Mouse (Mus musculus): ENCODE data around the gene Gm5447. TPM values are rescaled to one million over a fixed set of nuclear protein-coding genes. Genes with fewer than 3 reads are reported as not detected.

Gm5447 gene
- polyA plus RNA-seq (2012; rRNA removed) = 0.08 TPM in 1 of 2 replicates, not detected in the other

GRCm38 (mm10) chr13:30973501-30974246, at the start of gene Gm5447, which contains the start of gene Exoc2:
TSS of gene Gm5447 (plus strand) at chr13:30974204.
TSS of gene Exoc2 (minus strand) at chr13:30974093.
- peak; percentile 31 to 84 for DNase-seq (ENCODE audit: extremely low spot score in 1 of 2, low spot score in 1 of 2)

DNA sequence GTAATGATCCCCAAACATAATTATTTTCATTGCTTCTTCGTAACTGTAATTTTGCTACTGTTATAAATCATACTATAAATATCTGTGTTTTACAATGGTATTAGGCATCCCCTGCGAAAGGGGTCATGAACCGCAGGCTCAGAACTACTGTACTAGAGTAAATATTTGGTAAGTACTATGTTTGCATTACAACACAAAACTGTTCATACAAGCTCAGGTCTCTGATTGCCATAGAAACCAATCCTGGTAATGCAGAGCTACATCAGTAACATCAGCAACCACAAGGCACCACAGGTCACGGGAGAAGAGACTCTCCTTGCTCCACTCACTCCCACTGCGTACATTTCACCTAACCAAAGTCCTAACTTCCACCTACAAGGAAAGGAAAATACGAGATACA, 49.7 kb upstream of the Gm5447 start:
- no peak for DNase-seq (ENCODE audit: extremely low spot score in 1 of 2, low spot score in 1 of 2)

DNA sequence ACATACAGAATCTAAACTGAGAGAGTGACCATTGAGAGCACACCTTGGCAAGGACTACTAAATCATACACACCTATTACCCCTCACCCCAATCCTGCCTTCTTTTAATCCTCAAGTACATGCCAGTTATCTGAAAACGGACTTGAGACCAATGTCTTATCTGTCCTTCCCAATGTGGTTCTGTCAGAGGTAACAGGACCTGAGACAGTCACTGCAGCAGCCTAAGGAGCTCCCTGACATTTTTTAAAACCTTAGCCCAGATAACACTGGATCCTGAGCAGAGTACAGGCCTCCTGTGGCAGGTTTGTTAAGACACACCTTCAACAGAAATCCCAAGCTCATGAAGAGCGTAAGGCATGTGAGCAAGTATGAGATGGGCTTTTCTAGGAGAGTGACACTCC, 44.9 kb upstream of the Gm5447 start:
- DNase-seq (ENCODE audit: extremely low spot score in 1 of 2, low spot score in 1 of 2) = no peak

DNA sequence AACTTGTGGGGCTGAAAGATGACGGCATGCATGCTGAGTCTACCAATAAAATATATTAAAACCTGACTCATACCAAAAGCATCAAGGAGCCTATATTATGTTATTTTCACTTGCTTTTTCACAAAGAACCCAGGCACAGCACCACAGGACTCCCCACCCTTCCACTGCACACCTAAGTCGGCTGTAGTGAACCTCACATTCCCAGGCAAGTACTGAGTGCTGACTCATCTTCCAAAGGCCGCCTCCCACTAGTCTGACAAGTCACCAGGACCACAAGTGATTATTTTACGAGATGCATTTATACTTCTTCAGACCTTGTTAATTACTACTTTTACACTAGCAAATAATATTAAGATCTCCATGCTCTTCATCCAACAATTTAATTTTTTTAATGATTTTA, 42.4 kb upstream of the Gm5447 start:
- DNase-seq (ENCODE audit: extremely low spot score in 1 of 2, low spot score in 1 of 2) = no peak

DNA sequence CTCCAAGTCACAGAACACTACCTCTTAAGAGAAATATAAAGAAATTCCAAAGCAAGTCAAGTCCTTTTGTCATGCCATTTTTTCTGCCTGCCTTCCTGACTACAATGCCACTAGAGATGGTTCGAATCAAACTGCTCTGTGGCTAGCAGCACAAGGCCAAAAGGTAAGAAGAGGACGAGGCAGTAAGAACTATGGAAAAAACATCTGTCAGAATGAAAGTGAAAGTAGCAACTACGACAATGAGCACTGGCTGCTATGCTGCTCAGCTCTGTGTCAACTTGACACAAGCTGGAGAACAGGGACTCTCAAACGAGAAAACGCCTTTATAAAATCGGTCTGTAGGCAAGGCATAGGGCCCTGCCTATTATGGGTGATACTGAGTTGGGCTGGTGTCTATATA, 41.0 kb upstream of the Gm5447 start:
- no peak for DNase-seq (ENCODE audit: extremely low spot score in 1 of 2, low spot score in 1 of 2)

DNA sequence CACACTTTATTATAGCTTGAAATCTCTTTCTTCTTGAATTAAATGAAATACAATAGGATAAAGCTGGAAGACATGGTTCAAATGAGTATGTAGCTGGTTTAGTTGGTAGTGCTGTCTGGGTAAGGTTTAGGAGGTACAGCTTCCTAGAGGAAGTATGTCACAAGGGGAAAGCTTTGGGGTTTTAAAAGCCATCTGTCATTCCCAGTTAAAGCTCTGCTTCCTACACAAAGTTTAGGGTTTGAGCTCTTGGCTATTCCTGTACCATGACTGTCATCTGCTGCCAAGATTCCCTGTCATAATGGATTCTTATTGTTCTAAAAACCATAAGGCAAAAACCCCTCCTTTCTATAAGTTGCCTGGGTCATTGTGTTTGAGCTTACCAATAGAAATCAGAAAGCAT, 28.2 kb upstream of the Gm5447 start:
- no peak for DNase-seq (ENCODE audit: extremely low spot score in 1 of 2, low spot score in 1 of 2)

GRCm38 (mm10) chr13:30947129-30947528, 26.9 kb upstream of the Gm5447 start:
- DNase-seq (ENCODE audit: extremely low spot score in 1 of 2, low spot score in 1 of 2) = no peak

DNA sequence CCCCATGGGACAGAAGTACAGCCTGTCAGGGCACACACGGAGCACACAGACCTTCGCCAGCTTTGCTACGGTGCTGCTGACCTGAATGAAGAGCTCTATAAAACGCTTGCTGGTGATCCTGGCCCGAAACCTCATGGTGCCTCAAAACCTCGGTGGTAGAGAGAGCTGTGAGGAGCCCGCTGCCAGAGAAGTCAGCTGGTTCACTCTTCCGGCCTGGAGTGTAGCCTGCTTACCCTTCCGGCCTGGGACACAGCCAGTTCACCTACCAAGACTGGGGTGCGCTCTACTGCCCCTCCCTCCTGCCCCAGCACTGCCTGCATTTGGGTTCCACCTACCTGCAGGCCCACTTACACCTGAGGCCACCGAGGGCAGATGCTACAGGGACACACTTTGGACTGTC, 26.5 kb upstream of the Gm5447 start, which contains the start of gene Hus1b:
Hus1b (minus strand) TSS at position 220 of the 400 bp plus-strand sequence.
- no peak for DNase-seq (ENCODE audit: extremely low spot score in 1 of 2, low spot score in 1 of 2)

DNA sequence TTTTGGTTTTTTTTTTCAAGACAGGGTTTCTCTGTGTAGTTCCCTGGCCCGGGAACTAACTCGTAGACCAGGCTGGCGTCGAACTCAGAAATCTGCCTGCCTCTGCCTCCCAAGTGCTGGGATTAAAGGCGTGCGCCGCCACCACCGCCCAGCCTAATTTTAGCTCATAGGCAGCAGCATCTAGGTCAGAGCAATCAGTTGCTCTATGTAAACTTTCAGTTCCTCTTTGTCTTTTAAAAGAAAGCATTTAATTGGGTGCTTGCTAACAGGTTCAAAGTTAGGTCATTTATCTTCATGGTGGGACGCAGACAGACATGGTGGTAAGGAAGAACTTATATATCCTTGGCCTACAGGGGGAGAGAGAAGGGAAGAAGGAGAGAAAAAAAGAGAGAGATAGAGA, 24.8 kb upstream of the Gm5447 start:
- no peak for DNase-seq (ENCODE audit: extremely low spot score in 1 of 2, low spot score in 1 of 2)

DNA sequence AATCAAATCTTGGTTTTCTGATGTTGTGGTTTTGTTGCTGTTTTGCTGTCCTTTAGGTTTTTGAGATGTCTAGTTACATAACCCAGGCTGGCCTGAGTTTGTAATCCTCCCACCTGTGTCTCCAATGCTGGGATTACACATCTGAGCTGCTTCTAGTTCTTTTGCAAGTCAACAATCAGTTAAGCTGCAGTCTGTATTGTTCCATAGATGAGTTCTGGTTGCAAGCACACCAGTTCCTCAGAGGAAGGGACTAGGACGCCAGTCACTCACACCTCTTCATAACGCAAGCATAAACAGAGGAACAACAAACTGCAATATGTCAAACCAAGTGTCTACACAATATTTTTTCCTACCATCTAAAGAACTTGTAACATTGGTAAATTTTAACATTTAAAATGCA, 22.0 kb upstream of the Gm5447 start:
- no peak for DNase-seq (ENCODE audit: extremely low spot score in 1 of 2, low spot score in 1 of 2)

DNA sequence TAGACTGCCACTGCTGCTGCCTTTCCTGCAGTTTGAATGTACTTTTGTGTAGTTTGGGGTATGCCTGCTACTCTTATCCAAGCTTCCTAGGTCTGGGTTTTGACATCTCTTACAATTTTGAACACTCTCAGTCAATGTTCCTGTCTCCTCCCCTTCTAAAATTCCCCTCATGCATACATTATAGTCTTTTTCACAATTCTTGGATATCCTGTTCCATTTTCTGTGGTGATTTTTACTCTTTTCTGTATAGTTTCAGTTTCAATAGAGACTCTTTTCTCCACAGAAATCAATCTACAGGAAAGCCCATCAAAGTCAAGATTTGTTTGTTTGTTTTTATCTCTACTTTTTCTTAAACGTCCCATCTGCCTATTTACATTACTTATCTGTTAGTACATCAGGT, 20.4 kb upstream of the Gm5447 start:
- no peak for DNase-seq (ENCODE audit: extremely low spot score in 1 of 2, low spot score in 1 of 2)

- no peak for DNase-seq (ENCODE audit: extremely low spot score in 1 of 2, low spot score in 1 of 2)
Measured at GRCm38 (mm10) chr13:30960714-30961113, 13.3 kb upstream of the Gm5447 start.

DNA sequence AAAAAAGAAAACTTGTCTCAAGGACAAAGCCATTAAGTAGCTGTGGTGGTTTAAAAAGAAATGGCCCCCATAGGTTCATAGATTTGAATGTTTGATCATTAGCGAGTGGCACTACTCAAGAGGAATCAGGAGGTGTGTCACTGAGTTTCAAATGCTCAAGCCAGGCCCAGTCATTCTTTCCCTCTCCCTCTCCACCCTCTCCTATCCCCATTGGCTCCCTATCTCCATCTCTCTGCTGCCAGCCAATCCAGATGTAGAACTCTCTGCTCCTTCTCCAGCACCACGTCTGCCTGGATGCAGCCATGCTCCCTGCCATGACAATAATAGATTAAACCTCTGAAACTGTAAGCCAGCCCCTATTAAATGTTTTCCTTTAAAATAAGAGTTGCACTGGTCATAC, 12.1 kb upstream of the Gm5447 start:
- no peak for DNase-seq (ENCODE audit: extremely low spot score in 1 of 2, low spot score in 1 of 2)

DNA sequence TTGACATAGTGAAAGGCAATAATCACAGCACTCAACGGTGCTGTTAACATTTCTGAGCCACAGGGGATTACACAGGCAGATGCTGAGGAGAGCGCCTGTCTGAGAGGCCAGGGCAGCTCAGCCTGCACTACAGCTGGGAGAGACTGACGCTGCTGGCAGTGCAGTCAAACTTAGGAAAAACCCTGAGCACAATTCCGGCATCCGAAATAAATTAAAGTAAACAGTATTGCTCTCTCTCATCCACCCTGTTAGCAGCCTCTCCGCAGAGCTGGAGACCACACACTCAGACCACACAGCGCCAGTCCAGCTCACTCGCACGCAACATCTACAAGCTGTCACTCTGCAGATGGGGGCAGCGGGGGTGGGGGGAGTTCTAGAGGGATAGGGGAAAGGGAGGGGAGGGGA, 7.5 kb upstream of the Gm5447 start:
- no peak for DNase-seq (ENCODE audit: extremely low spot score in 1 of 2, low spot score in 1 of 2)

DNA sequence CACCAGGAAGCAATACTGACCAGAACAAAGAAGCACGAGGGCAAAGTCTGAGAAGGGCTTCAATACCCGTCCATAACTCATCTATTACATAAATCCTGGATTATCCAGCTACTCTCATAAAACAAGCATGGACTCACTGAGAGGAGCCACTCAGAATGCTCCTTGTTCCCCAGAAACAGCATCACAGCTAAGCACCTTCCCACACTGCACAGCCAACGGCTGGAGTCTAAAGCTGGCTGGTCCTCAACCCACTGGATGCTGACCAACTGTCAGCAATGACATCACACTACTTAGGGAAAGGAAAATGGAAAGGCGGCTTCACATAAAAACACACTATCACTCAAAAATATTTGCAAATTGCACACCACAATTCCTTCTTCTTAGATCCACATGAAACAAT, 5.7 kb upstream of the Gm5447 start:
- DNase-seq (ENCODE audit: extremely low spot score in 1 of 2, low spot score in 1 of 2) = peak in 1 of 2 experiments; percentile 32

- no peak for DNase-seq (ENCODE audit: extremely low spot score in 1 of 2, low spot score in 1 of 2)
Measured at GRCm38 (mm10) chr13:30971047-30971446, 3.0 kb upstream of the Gm5447 start.

GRCm38 (mm10) chr13:30972102-30972501, 1.9 kb upstream of the Gm5447 start:
- no peak for DNase-seq (ENCODE audit: extremely low spot score in 1 of 2, low spot score in 1 of 2)

- no peak for DNase-seq (ENCODE audit: extremely low spot score in 1 of 2, low spot score in 1 of 2)
Measured at GRCm38 (mm10) chr13:30974247-30974630, 235 bp downstream of the Gm5447 start.

GRCm38 (mm10) chr13:30976536-30977084, 2.6 kb downstream of the Gm5447 start:
- DNase-seq (ENCODE audit: extremely low spot score in 1 of 2, low spot score in 1 of 2) = no peak

- peak; percentile 37 to 51 for DNase-seq (ENCODE audit: extremely low spot score in 1 of 2, low spot score in 1 of 2)
Measured at GRCm38 (mm10) chr13:30978224-30978623, 4.2 kb downstream of the Gm5447 start.

DNA sequence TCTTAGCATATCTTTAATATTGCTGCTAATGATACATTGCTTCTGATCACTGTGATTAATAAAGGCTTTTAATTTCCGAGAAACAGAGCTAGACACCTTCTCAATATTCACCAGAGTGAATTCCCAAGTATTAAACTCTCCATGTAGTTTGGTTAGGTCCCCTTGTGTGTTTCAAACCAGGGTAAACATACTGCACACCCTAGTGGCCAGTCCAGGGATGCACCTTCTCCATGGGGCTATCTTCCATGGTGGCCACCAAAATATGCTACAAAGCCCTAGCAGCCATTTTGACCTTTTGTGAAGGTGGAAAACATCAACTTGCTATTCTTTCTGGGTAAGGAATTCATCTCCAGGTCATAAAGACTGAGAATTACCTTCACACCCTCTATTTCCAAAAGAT, 7.7 kb downstream of the Gm5447 start:
- peak in 1 of 2 experiments; percentile 36 for DNase-seq (ENCODE audit: extremely low spot score in 1 of 2, low spot score in 1 of 2)

GRCm38 (mm10) chr13:30985275-30985597, 11.2 kb downstream of the Gm5447 start:
- DNase-seq (ENCODE audit: extremely low spot score in 1 of 2, low spot score in 1 of 2) = no peak

Measured in frontal cortex, adult 2 months (tissue).